Mouse (Mus musculus): Measurements from ENCODE around the gene Abl2.

DNA sequence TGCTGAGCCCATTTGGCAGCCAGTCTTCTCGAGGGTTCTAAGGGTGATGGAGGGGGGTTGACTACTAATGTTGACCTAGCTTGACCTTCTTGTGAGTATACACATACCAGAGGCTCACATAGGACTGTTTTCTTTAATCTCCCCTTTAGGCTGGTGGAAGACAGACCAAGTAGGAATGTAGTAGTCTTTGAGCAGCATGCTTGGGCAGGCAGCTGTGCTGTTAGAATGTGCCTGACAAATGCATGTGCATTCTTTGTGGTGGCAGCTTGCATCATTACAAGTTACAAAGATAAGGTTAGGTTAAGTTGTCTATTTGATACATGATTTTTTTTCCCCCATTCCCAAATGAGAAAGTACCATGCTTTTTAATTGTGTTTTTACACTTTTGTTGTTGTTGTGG, 31.8 kb downstream of the Abl2 start:
- TF ChIP-seq POLR2A (IDR thresholded peaks at IDR 0.05; ENCODE audit: insufficient read depth, low read depth, low read length), result no peak
- no peak for TF ChIP-seq CTCF (IDR thresholded peaks at IDR 0.05)

Data from heart, adult 2 months (tissue).